Mouse (Mus musculus) natural killer cell, adult 2 months (primary cell): ENCODE results near the gene Oxsr1.
A peak's percentile ranks its signal among the peaks of the same experiment; 100 is the strongest.
"Not testable (repeated sequence)": the region's sequence is repeated elsewhere in the genome, so short reads cannot be mapped to it uniquely, and the experiment has no call there.

Source experiments
- DNase-seq, 2 experiments: peaks; one replicate each; pipeline ENCODE4 v3.0.0; 2022; ENCODE audit warnings: low spot score in 2 of 2

The Oxsr1 gene

DNA sequence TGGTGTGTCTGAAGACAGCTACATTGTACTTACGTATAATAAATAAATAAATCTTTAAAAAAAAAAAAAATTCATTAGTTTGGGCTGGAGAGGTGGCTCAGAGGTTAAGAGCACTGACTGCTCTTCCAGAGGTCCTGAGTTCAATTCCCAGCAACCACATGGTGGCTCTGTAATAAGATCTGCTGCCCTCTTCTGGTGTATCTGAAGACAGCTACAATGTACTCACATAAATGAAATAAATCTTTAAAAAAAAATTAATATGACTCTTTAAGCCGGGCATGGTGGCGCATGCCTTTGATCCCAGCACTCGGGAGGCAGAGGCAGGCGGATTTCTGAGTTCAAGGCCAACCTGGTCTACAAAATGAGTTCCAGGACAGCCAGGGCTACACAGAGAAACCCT lies 47.4 kb downstream of the Oxsr1 start:
- not testable (repeated sequence) for DNase-seq

DNA sequence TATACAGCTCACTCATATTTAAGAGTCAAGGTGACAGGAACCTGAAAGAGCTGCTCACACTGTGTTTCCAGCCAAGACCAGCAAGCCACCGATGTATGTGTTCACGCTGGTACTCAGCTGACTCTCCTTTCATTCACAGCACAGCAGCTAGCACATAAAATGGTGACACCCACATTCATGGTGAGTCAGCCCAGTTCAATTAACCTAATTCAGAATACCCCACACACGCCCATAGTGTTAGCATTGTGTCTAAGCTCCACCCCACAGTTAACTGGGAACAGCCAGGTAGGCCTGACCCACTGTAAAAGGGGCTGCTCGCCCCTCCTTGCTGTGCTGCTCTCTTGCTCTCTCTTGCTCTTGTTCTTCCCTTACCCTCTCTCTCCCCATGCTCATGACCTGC lies 50.7 kb downstream of the Oxsr1 start:
- no peak for DNase-seq

DNA sequence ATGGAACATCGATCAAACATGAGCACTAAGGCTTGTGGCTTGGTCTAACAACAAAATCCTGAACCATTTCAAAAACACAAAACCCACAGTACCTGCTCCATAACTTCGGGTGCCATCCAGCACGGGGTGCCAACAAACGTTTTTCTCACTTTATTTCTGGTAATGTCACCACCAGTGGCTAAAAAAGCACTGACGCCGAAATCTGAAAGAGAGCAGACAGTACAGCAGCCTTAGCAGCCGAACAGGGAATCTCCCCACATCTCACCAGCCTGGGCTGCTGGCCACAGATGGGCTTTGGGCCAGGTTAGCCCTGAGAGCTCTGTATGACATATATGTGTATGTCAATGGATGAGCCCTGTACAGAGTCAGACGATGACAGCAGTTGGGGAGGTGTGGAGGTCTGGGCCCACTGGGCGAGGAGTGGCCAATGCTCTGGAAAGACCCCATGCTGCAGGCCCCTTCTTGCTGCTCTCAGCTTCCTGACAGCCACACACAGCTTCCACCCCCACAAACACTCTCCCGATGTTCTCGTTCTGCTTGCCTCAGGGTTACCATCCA lies 53.6 kb downstream of the Oxsr1 start:
- no peak for DNase-seq

DNA sequence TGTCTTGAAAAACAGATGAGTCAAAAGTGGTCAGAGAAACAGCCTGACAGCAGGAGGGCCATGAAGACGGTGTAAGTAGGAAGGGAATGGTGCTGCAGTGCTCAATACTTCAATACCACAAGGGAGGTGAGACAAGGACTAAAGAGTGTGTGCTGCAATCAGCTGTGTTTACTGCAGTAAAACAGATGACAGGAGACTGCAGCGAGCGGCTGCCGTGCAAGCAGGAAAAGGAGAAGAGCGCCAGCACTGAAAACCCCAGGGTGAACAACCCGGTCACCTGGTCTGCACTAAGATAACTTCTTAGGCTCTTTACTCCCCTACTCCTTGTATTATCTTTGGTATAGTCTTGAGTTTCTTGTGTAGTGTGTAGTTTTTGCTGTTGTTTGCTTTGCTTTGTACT lies 54.1 kb downstream of the Oxsr1 start:
- no peak for DNase-seq

DNA sequence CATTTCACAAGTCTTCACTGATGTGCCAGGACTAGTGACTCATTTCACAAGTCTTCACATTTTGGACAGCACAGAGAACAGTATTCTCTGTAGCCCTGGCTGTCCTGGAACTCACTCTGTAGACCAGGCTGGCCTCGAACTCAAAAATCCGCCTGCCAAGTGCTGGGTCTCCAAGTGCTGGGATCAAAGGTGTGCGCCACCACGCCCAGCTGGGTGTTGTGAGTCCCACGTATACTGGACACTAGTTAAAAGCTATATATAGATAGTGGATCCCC lies 56.2 kb downstream of the Oxsr1 start:
- DNase-seq, result peak in 1 of 2 experiments; percentile 17

DNA sequence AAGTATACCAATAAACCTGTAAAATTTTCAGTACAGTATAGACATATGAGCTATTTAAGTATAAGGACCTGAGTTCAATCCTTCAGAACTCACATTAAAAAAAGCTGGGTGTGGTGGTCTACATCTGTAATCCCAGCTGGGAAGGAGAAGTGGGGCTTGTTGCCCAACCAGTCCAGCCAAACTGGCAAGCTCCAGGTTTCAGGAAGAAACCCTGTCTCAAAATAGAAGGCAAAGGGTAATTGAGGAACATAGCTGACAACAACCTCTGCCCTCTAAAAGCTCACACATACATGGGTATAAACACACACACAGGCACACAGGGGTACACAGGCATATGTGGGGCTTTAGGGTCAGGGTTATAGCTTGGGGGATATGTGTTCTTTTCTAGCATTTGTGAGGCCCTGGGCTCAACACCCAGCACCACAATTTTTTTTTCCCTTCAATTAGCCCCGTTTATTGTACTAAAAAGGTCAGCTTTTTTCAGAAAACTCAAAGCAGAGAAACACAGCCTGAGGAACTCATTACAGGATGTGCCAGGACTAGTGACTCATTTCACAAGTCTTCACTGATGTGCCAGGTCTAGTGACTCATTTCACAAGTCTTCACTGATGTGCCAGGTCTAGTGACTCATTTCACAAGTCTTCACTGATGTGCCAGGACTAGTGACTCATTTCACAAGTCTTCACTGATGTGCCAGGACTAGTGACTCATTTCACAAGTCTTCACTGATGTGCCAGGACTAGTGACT lies 56.7 kb downstream of the Oxsr1 start:
- peak in 1 of 2 experiments; percentile 27 for DNase-seq

DNA sequence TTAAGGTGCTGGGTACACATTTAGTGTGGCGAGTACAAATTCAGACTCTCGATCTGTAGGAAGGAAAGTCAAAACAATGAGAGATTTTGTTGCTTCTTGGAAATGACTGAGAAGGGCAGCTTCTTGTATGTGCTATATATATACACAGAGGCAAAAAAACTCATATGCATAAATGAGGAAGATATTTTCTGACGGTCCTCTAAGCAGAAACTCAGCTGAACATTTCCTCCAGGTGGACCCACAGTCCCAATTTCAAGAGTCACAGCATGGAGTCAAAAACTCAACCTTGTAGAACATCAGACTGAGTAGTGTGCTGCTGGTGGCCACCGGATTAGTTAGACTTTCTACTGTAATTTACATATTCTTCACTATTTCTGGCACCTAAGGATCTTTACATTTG lies 59.2 kb downstream of the Oxsr1 start:
- DNase-seq, result no peak

DNA sequence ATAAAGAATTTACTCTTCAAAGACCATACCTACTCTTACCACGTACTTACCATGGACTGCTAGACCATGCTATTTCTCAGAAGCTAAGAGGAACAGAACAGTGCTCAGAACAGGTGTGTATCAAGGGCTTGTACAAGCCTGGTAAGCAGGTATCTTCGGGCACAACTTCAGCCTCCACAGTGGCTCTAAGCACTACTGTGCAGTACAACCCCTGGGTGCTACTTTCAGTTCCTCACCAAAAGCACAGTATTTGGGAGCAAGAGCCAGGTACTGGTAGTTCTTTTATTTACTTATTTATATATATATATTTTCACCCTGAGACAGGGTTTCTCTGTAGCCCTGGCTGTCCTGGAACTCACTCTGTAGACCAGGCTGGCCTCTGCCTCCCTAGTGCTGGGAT lies 61.4 kb downstream of the Oxsr1 start:
- DNase-seq, result no peak

DNA sequence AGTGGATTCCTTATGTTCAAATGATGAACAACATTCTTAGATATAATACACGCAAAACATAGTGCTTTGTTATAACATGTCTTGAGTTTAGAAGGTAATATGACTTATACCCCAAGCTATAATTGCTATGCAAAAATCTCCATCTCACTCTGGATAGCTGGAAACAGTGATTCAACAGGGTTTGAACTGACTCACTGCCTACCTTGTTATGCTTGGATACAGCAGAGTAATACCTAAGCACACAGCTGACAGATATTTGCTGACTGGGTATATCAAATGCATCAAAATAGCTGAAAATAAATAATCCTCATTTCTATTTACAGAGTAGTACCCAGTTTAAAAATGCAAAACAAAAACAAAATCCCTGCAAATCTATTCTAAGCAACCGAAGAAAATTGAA lies 63.4 kb downstream of the Oxsr1 start:
- DNase-seq, result no peak

DNA sequence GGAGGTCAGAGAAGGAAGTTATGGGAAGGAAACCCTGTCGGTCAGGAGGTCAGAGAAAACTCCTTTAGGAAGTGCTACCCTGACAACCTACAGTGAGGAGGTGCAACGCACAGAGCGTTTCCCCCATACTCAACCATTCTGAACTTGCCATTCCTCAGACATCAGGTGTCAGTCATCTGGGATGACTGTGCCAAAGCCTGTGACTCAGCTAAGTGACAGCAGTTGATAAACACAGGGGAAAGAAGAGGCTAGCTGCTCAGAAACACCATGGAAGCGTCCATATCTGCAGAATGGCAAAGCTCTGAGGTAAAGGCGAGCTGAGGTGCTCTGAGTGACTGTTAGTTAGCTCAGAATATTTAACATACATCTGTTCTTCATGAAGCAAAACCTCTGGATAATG lies 64.1 kb downstream of the Oxsr1 start:
- DNase-seq, result no peak

DNA sequence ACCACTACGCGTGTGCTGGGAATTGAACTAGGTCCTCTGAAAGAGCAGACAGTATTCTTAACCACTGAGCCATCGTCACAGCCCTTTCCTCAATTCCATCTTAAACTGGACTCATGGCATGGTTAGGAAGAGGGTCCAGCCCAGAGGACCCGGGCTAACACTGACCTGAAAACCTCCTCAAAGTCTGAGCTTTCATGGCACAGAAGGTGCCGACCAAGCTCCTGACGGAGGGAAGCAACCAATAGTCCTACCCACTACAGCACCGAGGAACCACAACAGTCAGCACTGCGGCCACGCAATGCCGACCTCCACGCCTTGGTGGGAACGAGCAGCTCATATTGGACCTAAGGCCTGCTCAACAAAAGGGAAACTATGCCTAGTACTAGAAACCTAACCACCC lies 66.1 kb downstream of the Oxsr1 start:
- no peak for DNase-seq

DNA sequence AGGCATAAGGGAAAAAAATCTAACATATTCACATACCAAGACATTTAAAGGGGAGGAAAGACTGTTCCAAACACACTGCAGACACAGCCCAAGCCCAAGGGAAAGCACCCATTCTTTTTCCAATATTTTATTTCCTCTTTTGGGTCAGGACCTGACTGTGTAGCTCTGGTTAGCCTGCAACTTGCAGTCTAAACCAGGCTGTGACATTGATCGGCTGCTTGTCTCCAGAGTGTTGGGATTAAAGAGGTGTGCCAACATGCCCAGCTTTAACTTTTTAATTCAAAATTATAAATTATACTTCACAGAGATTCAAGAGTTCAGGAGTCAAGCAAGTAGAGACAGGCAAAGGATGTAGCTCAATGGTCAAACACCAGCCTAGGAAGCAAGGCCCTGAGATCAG lies 67.1 kb downstream of the Oxsr1 start:
- no peak for DNase-seq

DNA sequence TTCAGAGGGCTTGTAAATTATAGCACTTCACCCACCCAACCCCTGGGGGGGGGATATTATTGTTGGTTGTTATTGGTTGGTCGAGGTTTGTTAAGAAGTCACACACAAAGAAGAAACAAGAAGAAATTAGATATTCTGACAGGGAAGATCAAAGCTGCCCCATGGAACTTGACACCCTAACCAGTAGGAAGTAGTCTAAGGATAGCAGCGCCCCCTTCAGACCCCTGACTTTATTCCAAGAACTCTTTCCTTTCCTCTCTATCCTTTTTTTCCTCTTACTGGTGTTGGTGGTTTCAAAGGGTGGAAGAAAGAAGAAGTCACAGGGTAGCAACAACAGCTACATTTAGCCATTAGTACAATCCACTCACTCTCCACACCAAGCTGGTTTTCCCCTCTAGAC lies 68.0 kb downstream of the Oxsr1 start:
- no peak for DNase-seq

DNA sequence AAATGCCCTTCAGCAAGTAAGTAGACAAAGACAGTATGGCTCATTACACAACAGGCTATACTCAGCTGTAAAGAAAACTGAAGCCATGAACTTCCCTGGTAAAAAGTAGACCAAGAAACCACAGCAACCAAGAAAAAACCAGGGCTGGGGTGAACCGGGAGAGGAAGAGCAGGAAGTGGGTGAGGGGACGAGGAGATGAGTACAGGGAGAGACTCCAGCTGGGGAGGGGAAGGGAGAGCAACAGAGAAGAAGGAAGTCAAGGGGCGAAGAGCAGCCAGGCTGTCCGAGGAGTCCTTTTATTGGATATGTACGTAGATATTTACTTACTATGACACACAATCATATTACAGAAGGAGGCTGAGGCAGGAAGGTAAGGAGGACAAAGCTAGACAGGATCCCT lies 74.2 kb downstream of the Oxsr1 start:
- DNase-seq, result no peak

DNA sequence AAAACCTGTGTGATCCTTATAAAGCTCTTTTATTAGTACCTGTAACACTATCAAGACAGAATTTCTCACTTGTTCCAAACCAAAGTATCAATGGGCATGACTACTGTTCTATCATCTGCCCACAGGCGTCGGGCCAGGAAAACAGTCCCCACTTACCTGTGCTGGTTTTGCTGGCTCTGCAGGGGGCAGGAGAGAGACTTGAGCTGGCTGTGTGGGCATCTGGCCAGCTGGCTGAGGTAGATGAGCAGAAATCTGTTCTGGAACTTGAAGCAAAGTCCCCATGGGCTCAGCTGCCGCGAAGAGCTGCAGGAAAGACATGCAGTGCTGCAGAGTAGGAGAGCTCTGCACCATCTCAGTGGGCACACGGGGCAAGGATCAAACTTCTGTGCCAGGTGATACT lies 75.4 kb downstream of the Oxsr1 start:
- DNase-seq, result no peak

DNA sequence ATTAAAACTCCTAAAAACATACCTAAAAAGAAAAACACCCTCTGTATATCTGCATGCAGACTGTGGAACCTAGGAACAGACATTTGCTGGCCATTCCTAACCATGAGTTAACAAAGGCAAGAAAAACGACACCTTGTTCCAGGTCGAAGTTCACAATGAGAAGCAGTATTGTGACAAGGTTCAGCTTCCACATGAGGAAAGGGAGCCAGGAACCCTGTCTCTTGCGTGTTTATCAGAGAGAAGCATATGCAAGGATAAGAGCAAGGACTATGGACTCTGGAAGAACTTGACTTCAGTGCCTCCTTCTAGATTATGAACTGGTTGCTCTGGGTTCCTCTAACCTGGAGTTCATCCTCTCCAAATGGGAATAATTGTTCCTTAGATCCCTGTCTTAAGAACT lies 78.2 kb downstream of the Oxsr1 start:
- no peak for DNase-seq

DNA sequence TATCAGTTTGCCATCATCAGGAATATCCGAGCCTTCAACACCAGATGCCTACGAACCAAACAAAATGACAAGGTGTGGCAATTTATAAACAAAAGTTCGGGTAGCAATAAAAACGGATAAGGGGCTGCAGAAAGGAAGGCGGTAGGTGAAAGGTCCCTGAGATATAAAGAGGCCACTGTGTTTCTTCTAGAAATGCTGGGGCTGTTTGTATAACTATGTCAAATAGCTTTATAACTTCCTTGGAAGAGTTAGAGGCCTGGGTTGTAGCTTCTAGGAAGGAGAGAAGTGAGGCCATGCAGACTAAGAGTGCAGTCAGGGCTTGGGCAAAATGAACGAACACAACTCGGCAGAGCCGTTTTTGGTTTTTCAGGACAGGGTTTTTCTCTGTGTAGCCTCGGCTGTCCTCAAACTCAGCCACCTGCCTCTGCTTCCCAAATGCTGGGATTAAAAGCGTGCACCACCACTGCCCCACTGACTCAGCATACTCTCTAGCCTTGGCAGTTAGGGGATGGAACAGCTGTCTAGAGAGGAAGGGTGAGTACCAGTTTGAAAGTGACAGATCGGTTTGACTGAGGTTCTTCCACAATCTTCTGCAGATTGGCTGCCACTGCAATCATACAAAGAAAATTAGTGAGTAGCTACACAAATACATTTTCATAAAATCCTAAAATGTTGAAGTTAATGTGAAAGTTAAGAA lies 80.9 kb downstream of the Oxsr1 start:
- DNase-seq, result no peak

DNA sequence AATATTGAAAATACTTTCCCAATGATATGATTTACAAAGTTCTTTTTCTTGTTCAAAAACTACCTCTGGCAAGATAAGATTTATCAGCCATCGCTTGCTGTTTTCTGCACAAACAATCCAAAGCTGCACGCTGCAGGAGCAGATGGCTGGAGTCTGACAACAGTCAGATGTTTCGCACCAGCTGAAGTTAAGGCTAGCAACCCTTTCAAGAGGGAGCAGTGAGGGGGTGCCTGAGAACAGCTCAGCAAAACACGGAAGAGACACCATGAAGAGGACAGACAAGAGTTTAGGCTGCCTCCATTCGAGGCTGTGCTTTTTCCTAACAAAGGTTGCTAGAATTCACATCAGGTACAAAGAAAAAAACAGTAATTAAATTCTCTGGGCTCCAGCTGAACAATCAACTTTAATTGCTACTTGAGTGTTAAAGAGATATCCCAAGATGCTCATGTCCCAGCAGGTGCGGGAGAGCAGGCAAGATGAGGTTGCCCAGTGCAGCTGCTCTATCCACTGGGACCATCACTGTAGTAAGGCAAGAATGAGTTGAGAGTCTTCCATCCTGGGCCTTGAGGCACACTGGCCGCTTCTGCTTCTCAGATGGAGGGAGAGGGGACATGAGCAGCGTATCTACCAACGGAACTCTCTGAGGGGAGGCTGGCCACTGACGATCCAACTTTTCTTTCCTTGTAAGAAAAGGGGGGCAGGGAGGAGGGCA lies 81.8 kb downstream of the Oxsr1 start:
- no peak for DNase-seq

DNA sequence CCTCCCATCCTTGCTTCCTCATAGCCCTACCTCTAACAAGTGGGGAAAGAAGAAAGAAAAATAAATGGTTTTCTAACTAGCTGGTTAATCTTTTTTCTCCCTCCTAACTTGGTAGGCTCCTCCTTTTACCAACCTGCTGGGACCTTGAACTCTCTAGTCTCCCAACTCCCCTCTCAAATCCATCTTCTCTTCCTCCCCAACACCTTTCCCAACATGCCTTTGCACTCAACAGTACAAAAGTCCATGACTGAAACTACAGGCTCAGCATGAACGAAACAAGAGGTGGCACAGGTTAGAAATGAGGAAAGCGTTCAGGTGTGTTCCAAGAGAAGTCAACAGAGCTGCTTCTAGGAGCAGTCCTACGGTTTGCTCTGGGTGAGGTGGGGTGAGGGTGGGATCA lies 83.0 kb downstream of the Oxsr1 start:
- DNase-seq, result no peak

DNA sequence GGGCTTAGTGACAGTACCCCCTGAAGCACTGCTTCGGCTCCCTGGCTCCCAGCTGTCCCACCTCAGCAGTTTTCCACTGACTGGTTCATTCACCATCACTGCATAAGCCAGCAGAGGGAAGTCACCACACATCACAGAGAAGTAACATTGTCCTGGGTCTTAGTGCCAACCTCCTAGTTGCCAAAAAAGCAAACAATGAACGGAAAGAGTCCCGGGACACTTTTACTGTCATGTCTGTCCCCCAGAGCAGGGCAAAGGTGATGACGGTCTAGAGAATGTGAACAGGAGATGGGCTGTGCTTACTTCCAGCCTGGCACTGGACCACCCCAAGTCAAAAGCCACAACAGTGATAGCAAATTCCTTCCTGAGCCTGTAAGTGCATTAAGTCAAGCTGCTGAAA lies 83.4 kb downstream of the Oxsr1 start:
- no peak for DNase-seq

DNA sequence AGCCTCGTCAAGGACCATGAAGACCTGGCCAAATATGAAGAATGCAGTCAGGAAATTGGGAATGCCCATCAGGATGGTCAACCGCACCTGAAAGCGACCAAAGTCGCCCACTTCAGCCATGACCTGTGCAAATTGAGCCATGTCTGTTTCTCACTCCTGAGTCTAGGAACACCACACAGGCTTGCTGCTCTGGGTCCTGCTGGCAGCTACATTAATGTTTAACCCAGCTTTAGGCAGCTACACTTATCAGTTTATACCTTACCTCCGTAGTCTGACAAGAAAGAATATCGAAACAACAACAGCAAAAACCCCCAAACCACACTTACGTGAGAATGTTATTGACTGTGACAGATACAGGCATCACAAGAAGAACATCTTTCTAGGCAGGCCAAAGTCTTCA lies 90.7 kb downstream of the Oxsr1 start:
- no peak for DNase-seq

DNA sequence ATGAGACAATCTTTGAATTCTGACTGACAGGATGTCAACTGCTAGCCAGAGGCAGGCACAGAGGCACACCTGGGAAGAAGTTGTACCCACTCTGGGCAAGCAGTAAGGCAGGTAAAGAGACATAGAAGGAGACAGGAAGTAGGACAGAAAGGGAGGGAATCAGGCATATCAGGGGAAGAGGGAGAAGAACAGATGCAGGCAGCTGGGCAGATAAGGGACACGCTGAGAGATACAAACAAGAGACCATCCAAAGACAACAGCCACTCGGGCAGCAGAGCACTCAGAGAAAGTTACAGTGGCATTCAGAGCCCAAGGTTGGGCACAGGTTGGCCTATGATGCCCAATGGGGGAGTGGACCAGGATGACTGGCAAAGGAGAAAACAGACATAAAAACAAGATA lies 91.4 kb downstream of the Oxsr1 start:
- no peak for DNase-seq

DNA sequence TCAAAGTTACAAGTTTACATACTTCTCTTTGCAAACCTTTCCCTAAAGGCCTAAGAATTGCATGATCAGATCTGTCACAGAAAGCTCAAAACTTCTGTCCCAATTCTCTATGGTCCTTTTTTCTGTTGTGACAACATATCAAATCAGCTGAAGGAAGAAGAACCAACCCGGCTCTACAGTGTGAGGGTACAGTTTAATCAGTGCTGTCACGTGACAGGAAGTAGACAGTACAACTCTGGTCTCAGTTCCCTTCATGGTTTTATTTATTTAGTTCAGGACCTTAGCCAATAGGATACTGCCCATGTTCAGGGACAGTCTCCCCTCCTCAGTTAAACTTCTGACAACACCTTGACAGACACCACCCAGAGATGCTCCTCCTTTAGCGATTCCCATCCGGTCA lies 102.0 kb downstream of the Oxsr1 start:
- DNase-seq, result no peak
